In genomic region chr11:78031947-78032808, GRCm38 (mm10) we compare ENCODE assay signal across 7 mouse cellular contexts. TPM values are rescaled to one million over a fixed set of nuclear protein-coding genes. Genes with fewer than 3 reads are reported as not detected.
DNase-seq lines count a peak whose midpoint lies in the region; ATAC-seq lines count a peak whose summit lies in the region.

Gene Dhrs13 (plus strand): TSS chr11:78032280.

- peaks cover 63% of the 10 kb centered on the region for H3K36me3 ChIP-seq in embryonic facial prominence, embryonic 10.5 days (replicated peaks)
- H3K36me3 ChIP-seq in limb, embryonic 11.5 days (ENCODE audit: control insufficient read depth, insufficient read depth, low read length), result peaks cover 17% of the 10 kb centered on the region
- H3K36me3 ChIP-seq in midbrain, embryonic 14.5 days (ENCODE audit: control insufficient read depth, insufficient read depth, low read length), result peaks cover 46% of the 10 kb centered on the region

- DNase-seq in adrenal gland, postnatal 10 days, result peak; percentile 97
- peak; percentile 95 for DNase-seq in embryonic facial prominence, embryonic 10.5 days (ENCODE audit: low spot score)
- DNase-seq in heart, adult 11 months, result peak; percentile 99
- peak; percentile 97 for DNase-seq in kidney, adult 18-20 months
- peak; percentile 95 for DNase-seq in limb, embryonic 11.5 days (ENCODE audit: low spot score)
- peak; percentile 97 for DNase-seq in midbrain, embryonic 14.5 days
- DNase-seq in spleen, adult 18-20 months, result peak; percentile 77 to 88

- peak within 1 kb of the TSS; percentile 80 for H3K4me2 ChIP-seq in limb, embryonic 11.5 days (ENCODE audit: low read depth, severe bottlenecking)
- H3K4me2 ChIP-seq in midbrain, embryonic 14.5 days (ENCODE audit: low read length), result peak within 1 kb of the TSS; percentile 73

- peak within 1 kb of the TSS; percentile 78 for H3K4me3 ChIP-seq in embryonic facial prominence, embryonic 10.5 days
- H3K4me3 ChIP-seq in limb, embryonic 11.5 days (ENCODE audit: low read depth, low read length), result peak within 1 kb of the TSS; percentile 45
- peak within 1 kb of the TSS; percentile 70 for H3K4me3 ChIP-seq in midbrain, embryonic 14.5 days (replicated peaks; ENCODE audit: low read depth, low read length)

- H3K27me3 ChIP-seq in embryonic facial prominence, embryonic 10.5 days (replicated peaks; ENCODE audit: low read depth, poor library complexity, severe bottlenecking), result no peaks in the 10 kb centered on the region
- H3K27me3 ChIP-seq in limb, embryonic 11.5 days (ENCODE audit: control insufficient read depth, insufficient read depth, low read length), result no peaks in the 10 kb centered on the region
- no peaks in the 10 kb centered on the region for H3K27me3 ChIP-seq in midbrain, embryonic 14.5 days (ENCODE audit: control insufficient read depth, insufficient read depth, low read length)

- H3K27ac ChIP-seq in embryonic facial prominence, embryonic 10.5 days (replicated peaks), result peak within 1 kb of the TSS; percentile 89
- peak within 1 kb of the TSS; percentile 70; the same call in 1 of the 2 replicates for H3K27ac ChIP-seq in limb, embryonic 11.5 days (replicated peaks; ENCODE audit: low read depth, low read length)
- H3K27ac ChIP-seq in midbrain, embryonic 14.5 days (replicated peaks; ENCODE audit: low read depth, low read length), result peak within 1 kb of the TSS; percentile 97

- H3K9me3 ChIP-seq in embryonic facial prominence, embryonic 10.5 days, result no peaks in the 10 kb centered on the region
- H3K9me3 ChIP-seq in limb, embryonic 11.5 days (ENCODE audit: control insufficient read depth, low read length), result no peaks in the 10 kb centered on the region
- H3K9me3 ChIP-seq in midbrain, embryonic 14.5 days (ENCODE audit: control insufficient read depth, low read length), result no peaks in the 10 kb centered on the region

- peaks cover 37% of the 10 kb centered on the region for H3K4me1 ChIP-seq in embryonic facial prominence, embryonic 10.5 days
- H3K4me1 ChIP-seq in limb, embryonic 11.5 days (ENCODE audit: control insufficient read depth, insufficient read depth, low read length), result peaks cover 5% of the 10 kb centered on the region; the same call in 1 of the 2 replicates
- peaks cover 12% of the 10 kb centered on the region for H3K4me1 ChIP-seq in midbrain, embryonic 14.5 days (ENCODE audit: control insufficient read depth, insufficient read depth, low read length)

- ATAC-seq in limb, embryonic 11.5 days (ENCODE audit: insufficient number of reproducible peaks, low FRiP score, low TSS enrichment, low read depth), result peak; percentile 88
- ATAC-seq in midbrain, embryonic 14.5 days (ENCODE audit: low FRiP score, low TSS enrichment), result peak; percentile 91

- peak within 1 kb of the TSS; percentile 83 for H3K9ac ChIP-seq in limb, embryonic 11.5 days (ENCODE audit: low read length)
- H3K9ac ChIP-seq in midbrain, embryonic 14.5 days (replicated peaks; ENCODE audit: low read length), result peak within 1 kb of the TSS; percentile 90

- WGBS in embryonic facial prominence, embryonic 10.5 days, result under 1% methylated on average over 96 of the region's 96 CpGs
- WGBS in limb, embryonic 11.5 days, result under 1% methylated on average over 96 of the region's 96 CpGs
- WGBS in midbrain, embryonic 14.5 days, result under 1% methylated on average over 95 of the region's 96 CpGs

RNA-seq across cellular contexts. Expression of gene Dhrs13, which starts in this region (rescaled TPM):
- total RNA-seq in adrenal gland, postnatal 10 days (2021), result 10 to 100 TPM in 1 of 2 experiments, 1 to 10 TPM in 1; 8.6 to 10.4 TPM
- polyA plus RNA-seq in embryonic facial prominence, embryonic 10.5 days (2016; fragmentation: Nextera tagmentation; extraction: Ambion mirVana), result 12.8 and 13.2 TPM in 2 replicates
- 19.1 and 19.3 TPM in 2 replicates for polyA plus RNA-seq in limb, embryonic 11.5 days (2014; fragmentation: Nextera tagmentation; extraction: Ambion mirVana)
- polyA plus RNA-seq in midbrain, embryonic 14.5 days (2014; fragmentation: Nextera tagmentation; extraction: Ambion mirVana), result 51.3 and 62.5 TPM in 2 replicates

Comparison
In these comparisons a context has a peak if more than half of its experiments do, and no peak if none do; other contexts are left out.
1. Peak in every context shown above with its lines: DNase-seq, ATAC-seq, H3K4me3 ChIP-seq and H3K27ac ChIP-seq.